Mouse (Mus musculus): ENCODE results near the gene Spink4.

DNA sequence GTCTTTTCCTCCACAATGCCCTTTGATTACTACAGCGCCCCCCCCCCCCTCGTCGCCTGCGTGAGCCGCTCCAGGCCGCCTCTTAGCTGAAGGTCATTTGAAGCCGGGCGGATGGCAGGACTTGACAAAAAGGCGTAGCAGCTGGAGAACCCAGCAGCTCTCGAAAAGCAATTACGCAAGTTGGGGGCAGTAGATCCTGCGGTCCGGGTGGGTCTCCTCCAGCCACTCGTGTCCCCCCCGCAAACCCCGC is 50.7 kb downstream of the Spink4 start:
- TF ChIP-seq CTCF (IDR thresholded peaks at IDR 0.05; ENCODE audit: control insufficient read depth, insufficient read depth, insufficient read length) = no peak
- no peak for TF ChIP-seq FOSL1 (IDR thresholded peaks at IDR 0.05; ENCODE audit: insufficient read depth, low read length, poor library complexity, severe bottlenecking)
- no peak for TF ChIP-seq MYOG (IDR thresholded peaks at IDR 0.05; ENCODE audit: control insufficient read depth, extremely low read depth, insufficient read length)
- TF ChIP-seq MAX (IDR thresholded peaks at IDR 0.05) = no peak

Measured in C2C12 (cell line).